Mouse (Mus musculus): Measurements from ENCODE around the gene Arhgap15. TPM values are rescaled to one million over a fixed set of nuclear protein-coding genes. Genes with fewer than 3 reads are reported as not detected.

Gene Arhgap15
- total RNA-seq (2023; ENCODE audit: inconsistent age) = 125 to 145 TPM (median 130 TPM) in 4 replicates

DNA sequence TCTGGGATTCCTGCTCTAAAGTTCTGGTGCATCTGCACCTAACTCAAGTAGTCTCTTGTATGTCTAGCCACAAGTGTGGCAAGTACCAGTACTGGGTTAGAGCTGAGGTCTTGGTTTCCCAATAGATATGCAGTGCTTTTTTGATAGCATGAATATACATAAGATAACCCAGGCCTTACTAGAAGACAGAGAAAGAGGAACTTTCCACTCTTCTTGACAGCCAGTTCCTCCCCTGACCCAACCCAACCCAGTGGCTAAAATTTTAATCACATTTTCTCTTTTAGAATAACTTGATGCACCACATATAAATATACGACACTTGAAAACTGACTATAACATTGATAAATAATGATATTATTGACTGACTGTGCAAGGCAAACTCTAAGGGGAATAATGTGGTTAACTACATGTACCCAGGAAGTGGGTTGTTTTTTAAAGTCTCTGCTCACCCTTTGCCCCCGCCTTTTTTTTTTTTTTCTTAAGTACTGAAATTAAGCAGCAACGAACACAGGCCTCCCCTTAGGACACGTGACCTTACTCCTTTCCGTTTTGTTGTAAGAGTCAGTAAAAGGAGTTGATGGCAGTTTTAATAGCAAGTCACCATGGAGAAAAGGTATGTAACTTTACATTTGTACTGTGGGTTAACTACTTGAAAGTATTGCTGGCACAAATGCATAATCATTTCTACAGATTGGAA lies at the start of gene Arhgap15:
Arhgap15 (plus strand) TSS at position 538 of the 697 bp plus-strand sequence.

Other genes starting within 250 kb of the Arhgap15 start
- gene Kynu, start 193.5 kb upstream of the Arhgap15 start, total RNA-seq (2023; ENCODE audit: inconsistent age) = 26.9 to 37.9 TPM (median 30.0 TPM) in 4 replicates